Mouse (Mus musculus): ENCODE results near the gene Otub2. TPM values are rescaled to one million over a fixed set of nuclear protein-coding genes. Genes with fewer than 3 reads are reported as not detected.

Otub2 gene
- polyA plus RNA-seq, 1 experiment = 23.3 TPM

GRCm38 (mm10) chr12:103355746-103356414 lies 32.6 kb upstream of the Otub2 start, which contains the start of gene Asb2:
TSS of gene Asb2 (minus strand) at chr12:103356001.
- TF ChIP-seq POLR2AphosphoS2 (IDR thresholded peaks at IDR 0.05; ENCODE audit: insufficient read length, low read depth) = no peak
- TF ChIP-seq TCF3 (IDR thresholded peaks at IDR 0.05; ENCODE audit: insufficient read length, low read depth) = peak; percentile 18
- peak; percentile 46 to 88 (median 79) for TF ChIP-seq MYOD1 (IDR thresholded peaks at IDR 0.05; ENCODE audit: control insufficient read depth in 1 of 3, insufficient read length in 2 of 3, low read depth in 2 of 3)
- no peak for TF ChIP-seq POLR2A (IDR thresholded peaks at IDR 0.05; ENCODE audit: insufficient read length, low read depth)
- no peak for TF ChIP-seq E2F4 (IDR thresholded peaks at IDR 0.05; ENCODE audit: insufficient read depth)
- peak; percentile 80 for TF ChIP-seq SRF (IDR thresholded peaks at IDR 0.05; ENCODE audit: control insufficient read depth, insufficient read length, low read depth)
- no peak for TF ChIP-seq USF1 (IDR thresholded peaks at IDR 0.05; ENCODE audit: low read depth)
- TF ChIP-seq MYOG (IDR thresholded peaks at IDR 0.05; ENCODE audit: control insufficient read depth in 1 of 3, insufficient read depth in 1 of 3, insufficient read length in 2 of 3, low read depth in 2 of 3) = peak; percentile 20 to 80 (median 69)
- no peak for TF ChIP-seq MAX (IDR thresholded peaks at IDR 0.05; ENCODE audit: low read depth)
- no peak for TF ChIP-seq REST (IDR thresholded peaks at IDR 0.05; ENCODE audit: insufficient read depth, insufficient read length)
- TF ChIP-seq TCF12 (IDR thresholded peaks at IDR 0.05; ENCODE audit: insufficient read depth, poor library complexity, severe bottlenecking) = peak; percentile 71
- 0 out of 2 replicates have a peak, but pooled peaks have one; percentile 16 for TF ChIP-seq CEBPB (IDR thresholded peaks at IDR 0.05; ENCODE audit: insufficient read depth, poor library complexity, severe bottlenecking)
- H3K79me2 ChIP-seq (ENCODE audit: control insufficient read depth, insufficient read depth) = no peaks in the 10 kb centered on the region
- peak within 1 kb of the TSS; percentile 9 for H3K4me3 ChIP-seq
- no peaks in the 10 kb centered on the region for H3K36me3 ChIP-seq (ENCODE audit: control insufficient read depth, insufficient read depth)
- H3ac ChIP-seq (ENCODE audit: control insufficient read depth, insufficient read length) = no peak within 1 kb of the TSS
- H3K27me3 ChIP-seq (ENCODE audit: control insufficient read depth, insufficient read depth, insufficient read length) = no peaks in the 10 kb centered on the region
- peak within 1 kb of the TSS; percentile 62 for H3K4me2 ChIP-seq (ENCODE audit: low read depth)

GRCm38 (mm10) chr12:103356415-103356748 lies 32.1 kb upstream of the Otub2 start:
- H3K4me3 ChIP-seq = no peak overlapping the region
- no peaks in the 10 kb centered on the region for H3K27me3 ChIP-seq (ENCODE audit: control insufficient read depth, insufficient read depth, insufficient read length)

GRCm38 (mm10) chr12:103358216-103358615 lies 30.3 kb upstream of the Otub2 start:
- H3K36me3 ChIP-seq (ENCODE audit: control insufficient read depth, insufficient read depth) = no peaks in the 10 kb centered on the region
- no peak overlapping the region for H3K4me3 ChIP-seq
- peak overlapping the region; percentile 70 for H3K4me2 ChIP-seq (ENCODE audit: low read depth)
- no peak overlapping the region for H3ac ChIP-seq (ENCODE audit: control insufficient read depth, insufficient read length)
- TF ChIP-seq USF1 (IDR thresholded peaks at IDR 0.05; ENCODE audit: low read depth) (no peak), E2F4 (IDR thresholded peaks at IDR 0.05; ENCODE audit: insufficient read depth) (no peak), CEBPB (IDR thresholded peaks at IDR 0.05; ENCODE audit: insufficient read depth, poor library complexity, severe bottlenecking) (no peak), MYOD1 (IDR thresholded peaks at IDR 0.05; ENCODE audit: control insufficient read depth in 1 of 3, insufficient read length in 2 of 3, low read depth in 2 of 3) (no peak)
- H3K27me3 ChIP-seq (ENCODE audit: control insufficient read depth, insufficient read depth, insufficient read length) = no peaks in the 10 kb centered on the region
- no peaks in the 10 kb centered on the region for H3K79me2 ChIP-seq (ENCODE audit: control insufficient read depth, insufficient read depth)

More at GRCm38 (mm10) chr12:103356415-103356748, 32.1 kb upstream of the Otub2 start:
- peak overlapping the region; percentile 62 for H3K4me2 ChIP-seq (ENCODE audit: low read depth)
- no peaks in the 10 kb centered on the region for H3K36me3 ChIP-seq (ENCODE audit: control insufficient read depth, insufficient read depth)
- H3ac ChIP-seq (ENCODE audit: control insufficient read depth, insufficient read length) = no peak overlapping the region
- no peaks in the 10 kb centered on the region for H3K79me2 ChIP-seq (ENCODE audit: control insufficient read depth, insufficient read depth)
- no peak for TF ChIP-seq POLR2AphosphoS2 (IDR thresholded peaks at IDR 0.05; ENCODE audit: insufficient read length, low read depth)
- no peak for TF ChIP-seq SRF (IDR thresholded peaks at IDR 0.05; ENCODE audit: control insufficient read depth, insufficient read length, low read depth)
- no peak for TF ChIP-seq MYOD1 (IDR thresholded peaks at IDR 0.05; ENCODE audit: control insufficient read depth in 1 of 3, insufficient read length in 2 of 3, low read depth in 2 of 3)
- TF ChIP-seq USF1 (IDR thresholded peaks at IDR 0.05; ENCODE audit: low read depth) = no peak
- no peak for TF ChIP-seq REST (IDR thresholded peaks at IDR 0.05; ENCODE audit: insufficient read depth, insufficient read length)
- no peak for TF ChIP-seq TCF3 (IDR thresholded peaks at IDR 0.05; ENCODE audit: insufficient read length, low read depth)
- TF ChIP-seq E2F4 (IDR thresholded peaks at IDR 0.05; ENCODE audit: insufficient read depth) = no peak
- no peak for TF ChIP-seq MAX (IDR thresholded peaks at IDR 0.05; ENCODE audit: low read depth)
- no peak for TF ChIP-seq TCF12 (IDR thresholded peaks at IDR 0.05; ENCODE audit: insufficient read depth, poor library complexity, severe bottlenecking)
- no peak for TF ChIP-seq MYOG (IDR thresholded peaks at IDR 0.05; ENCODE audit: control insufficient read depth in 1 of 3, insufficient read depth in 1 of 3, insufficient read length in 2 of 3, low read depth in 2 of 3)
- no peak for TF ChIP-seq POLR2A (IDR thresholded peaks at IDR 0.05; ENCODE audit: insufficient read length, low read depth)
- no peak for TF ChIP-seq CEBPB (IDR thresholded peaks at IDR 0.05; ENCODE audit: insufficient read depth, poor library complexity, severe bottlenecking)

- Histone ChIP-seq H3K27me3 (ENCODE audit: control insufficient read depth, insufficient read depth, insufficient read length) (no peaks in the 10 kb centered on the region), H3ac (ENCODE audit: control insufficient read depth, insufficient read length) (no peak overlapping the region), H3K79me2 (ENCODE audit: control insufficient read depth, insufficient read depth) (no peaks in the 10 kb centered on the region), H3K4me3 (no peak overlapping the region), H3K36me3 (ENCODE audit: control insufficient read depth, insufficient read depth) (no peaks in the 10 kb centered on the region), H3K4me2 (ENCODE audit: low read depth) (peak overlapping the region; percentile 46)
- no peak for TF ChIP-seq REST (IDR thresholded peaks at IDR 0.05; ENCODE audit: insufficient read depth, insufficient read length)
- peak; percentile 78 to 98 (median 97) for TF ChIP-seq MYOD1 (IDR thresholded peaks at IDR 0.05; ENCODE audit: control insufficient read depth in 1 of 3, insufficient read length in 2 of 3, low read depth in 2 of 3)
- peak; percentile 95 for TF ChIP-seq TCF3 (IDR thresholded peaks at IDR 0.05; ENCODE audit: insufficient read length, low read depth)
- no peak for TF ChIP-seq CEBPB (IDR thresholded peaks at IDR 0.05; ENCODE audit: insufficient read depth, poor library complexity, severe bottlenecking)
- TF ChIP-seq TCF12 (IDR thresholded peaks at IDR 0.05; ENCODE audit: insufficient read depth, poor library complexity, severe bottlenecking) = peak; percentile 92
- TF ChIP-seq MYOG (IDR thresholded peaks at IDR 0.05; ENCODE audit: control insufficient read depth in 1 of 3, insufficient read depth in 1 of 3, insufficient read length in 2 of 3, low read depth in 2 of 3) = peak; percentile 98 to 100 (median 99)
- no peak for TF ChIP-seq POLR2AphosphoS2 (IDR thresholded peaks at IDR 0.05; ENCODE audit: insufficient read length, low read depth)
Observed at GRCm38 (mm10) chr12:103358951-103359801, 29.3 kb upstream of the Otub2 start.

Measured in myocyte (in vitro differentiated cells).